Mouse (Mus musculus): ENCODE measurements around the gene Syndig1. TPM values are rescaled to one million over a fixed set of nuclear protein-coding genes. Genes with fewer than 3 reads are reported as not detected.

Syndig1 gene
- polyA plus RNA-seq, 1 experiment from 2014 or later: 19.5 TPM

Other genes with a start within 250 kb of the Syndig1 start
- 0.57 and 1.0 TPM in 2 replicates for gene C530025M09Rik, start 2.0 kb downstream of the Syndig1 start, polyA plus RNA-seq (2014; fragmentation: Nextera tagmentation; extraction: Ambion mirVana)

Measured in midbrain, embryonic 14.5 days (tissue).